Mouse (Mus musculus) liver, adult 2 months (tissue): ENCODE data around the gene Abca3.

Experiments used
- CTCF ChIP-seq: fragments of 200-500 bp; IDR thresholded peaks from 2 replicates; pipeline ENCODE4 v1.5.1; 2011; ENCODE audit warnings: low read depth, low read length, control low read depth
- POLR2A ChIP-seq: fragments of 200-500 bp; IDR thresholded peaks from 2 replicates; pipeline ENCODE4 v1.6.1; 2011; ENCODE audit warnings: low read length, control low read depth; ENCODE audit not compliant: insufficient read depth; ENCODE audit errors: extremely low read depth

GRCm38 (mm10) chr17:24359006-24359405 is 7.3 kb downstream of the Abca3 start:
- TF ChIP-seq CTCF (no peak), POLR2A (no peak)
